Mouse (Mus musculus) adrenal gland, adult 8-10 months (tissue): ENCODE data around the gene Snai3. TPM values are rescaled to one million over a fixed set of nuclear protein-coding genes. Genes with fewer than 3 reads are reported as not detected.

Experiments used
- DNase-seq: peaks from one replicate; pipeline ENCODE4 v3.0.0; 2022
- total RNA-seq, 4 experiments: library from RNA; stranded (reverse); gene quantifications; 2 replicates each; pipeline ENCODE4 v1.2.4; 2022

Snai3 gene
- not detected for total RNA-seq

DNA sequence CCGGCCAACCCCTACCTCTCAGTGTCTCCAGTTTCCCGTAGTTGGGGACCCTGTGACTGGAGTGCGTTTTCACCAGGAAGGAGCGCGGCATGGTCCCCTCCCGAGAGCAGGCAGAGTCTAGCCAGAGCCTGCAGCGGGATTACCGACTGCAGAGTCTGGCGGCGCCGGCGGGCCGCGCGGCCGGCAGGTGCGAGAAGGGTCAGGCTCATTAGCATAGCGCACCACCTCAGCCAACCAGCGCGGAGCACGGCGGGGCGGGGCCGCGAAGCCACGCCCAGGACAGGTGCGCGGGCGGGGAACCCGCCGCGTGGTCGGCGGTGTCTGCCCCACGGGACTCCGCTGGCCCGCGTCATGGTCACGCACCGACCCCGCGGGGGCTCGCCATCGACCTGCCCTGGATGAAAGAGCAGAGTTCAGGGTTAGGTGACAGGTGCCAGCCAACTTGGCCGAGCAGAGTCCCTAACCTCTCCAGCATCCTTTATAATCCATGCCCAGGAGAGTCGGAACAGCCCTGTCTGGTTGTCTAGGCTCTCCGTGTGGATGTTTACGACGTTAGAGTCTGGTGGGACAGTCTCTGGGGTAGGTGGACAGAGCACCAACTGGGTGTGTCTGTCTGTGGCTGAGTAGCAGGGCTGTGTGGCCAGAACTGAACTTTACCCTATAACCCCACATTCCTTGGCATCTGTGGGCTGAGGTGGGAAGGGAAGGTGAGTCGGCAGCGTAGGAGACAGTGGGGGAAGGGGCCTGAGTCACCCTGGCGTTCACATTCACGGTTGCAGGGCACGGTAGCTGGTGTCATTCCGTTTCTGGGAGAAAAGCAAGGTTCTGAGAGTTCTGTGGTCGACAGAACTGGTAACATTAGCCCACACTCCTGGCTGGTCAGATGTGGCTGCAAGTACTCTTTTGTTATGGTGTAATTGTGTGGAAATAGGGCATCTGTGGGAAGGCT lies at the start of gene Snai3:
Gene Snai3 (minus strand): TSS at position 210 of the 949 bp plus-strand sequence.
- no peak for DNase-seq

GRCm38 (mm10) chr8:122500856-122501255 lies 40.3 kb upstream of the Snai3 start:
- DNase-seq, result peak; percentile 51

GRCm38 (mm10) chr8:122497912-122498311 lies 37.4 kb upstream of the Snai3 start:
- no peak for DNase-seq

- DNase-seq, result no peak
These were observed 36.6 kb upstream of the Snai3 start for GRCm38 (mm10) chr8:122497016-122497734.

- no peak for DNase-seq
These were observed 27.9 kb upstream of the Snai3 start for GRCm38 (mm10) chr8:122488387-122488786.

- DNase-seq, result no peak
These were observed 24.3 kb upstream of the Snai3 start for GRCm38 (mm10) chr8:122484831-122485230.

- DNase-seq, result no peak
These were observed 23.3 kb upstream of the Snai3 start for GRCm38 (mm10) chr8:122483877-122484276.

DNA sequence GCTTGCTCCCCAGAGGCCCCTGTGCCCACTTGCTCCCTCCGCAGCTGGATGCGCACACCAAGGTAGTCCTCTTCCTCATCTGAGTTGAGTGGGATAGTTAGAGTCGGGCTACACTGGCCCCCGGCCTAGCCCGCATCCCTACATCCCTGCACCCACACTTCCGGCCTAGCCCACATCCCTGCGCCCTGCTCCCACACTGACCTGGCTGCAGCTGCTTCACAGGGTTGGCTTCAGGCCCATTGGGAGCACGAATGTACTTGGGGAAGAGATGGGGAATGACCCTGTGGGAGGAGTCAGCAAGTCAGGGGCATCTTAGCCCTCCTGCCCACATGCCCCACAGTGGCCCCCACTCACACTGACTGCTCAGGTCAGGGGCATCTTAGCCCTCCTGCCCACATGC lies 21.9 kb upstream of the Snai3 start:
- DNase-seq, result no peak

- peak; percentile 81 for DNase-seq
These were observed 15.2 kb upstream of the Snai3 start, which contains the start of the genes Rnf166 and Ctu2 for GRCm38 (mm10) chr8:122475580-122476320. Gene Rnf166, minus strand, starts transcription at chr8:122476064. Gene Ctu2, plus strand, starts transcription at chr8:122476143.

DNA sequence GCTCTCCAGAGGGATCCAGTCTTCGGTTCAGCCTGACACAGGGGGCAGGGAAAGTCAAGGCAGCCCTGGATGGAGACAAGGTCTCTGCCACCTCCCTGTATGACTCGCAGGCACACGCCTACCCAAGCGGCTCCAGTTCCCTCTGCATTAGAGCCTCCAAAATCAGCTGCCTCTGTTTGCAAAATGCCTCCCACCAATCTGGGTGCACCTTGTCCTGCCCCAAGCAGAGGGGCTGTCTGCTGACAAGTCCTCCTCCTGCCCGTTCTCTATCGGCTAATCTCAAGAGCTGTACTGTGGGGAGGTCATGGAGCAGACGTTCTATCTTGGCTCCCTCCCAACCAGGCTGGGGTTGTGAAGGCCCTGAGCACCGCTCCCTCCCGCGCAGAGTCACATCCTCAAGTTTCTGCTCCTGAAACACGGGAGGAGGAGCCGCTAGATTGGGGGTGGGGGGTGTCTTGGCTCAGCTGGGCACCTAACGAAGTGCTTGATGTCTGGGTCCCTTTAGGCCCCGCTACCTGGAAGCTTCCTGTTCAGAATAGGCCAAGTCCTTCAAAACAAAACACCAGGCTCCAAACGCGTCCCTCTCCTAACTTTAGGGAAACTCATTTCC lies 14.5 kb upstream of the Snai3 start:
- peak; percentile 64 for DNase-seq

DNA sequence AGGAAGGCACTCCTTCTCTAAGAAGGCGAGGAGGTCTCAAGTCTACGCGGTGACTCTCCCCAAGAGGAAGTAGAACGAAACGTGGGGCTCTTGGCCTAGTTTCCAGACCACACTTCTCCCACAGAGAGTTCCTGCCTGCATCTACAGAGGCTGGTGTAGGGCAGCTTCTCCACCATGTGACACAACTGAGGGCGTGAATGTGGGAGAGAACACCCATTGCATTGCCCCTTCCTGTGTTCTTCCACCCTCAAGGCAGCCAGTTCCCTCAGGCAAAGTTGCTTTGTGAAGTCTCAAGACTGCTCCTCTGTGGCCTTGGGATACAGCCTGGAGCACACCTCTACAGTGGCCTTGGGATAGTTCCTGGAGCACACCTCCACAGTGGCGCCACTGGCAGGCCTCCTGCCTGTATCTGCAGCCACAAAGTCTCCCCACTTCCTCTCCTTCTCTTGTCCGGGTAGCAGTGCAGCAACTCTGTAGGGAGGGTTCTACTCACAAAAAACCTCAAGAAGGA lies 13.4 kb upstream of the Snai3 start:
- DNase-seq, result no peak

GRCm38 (mm10) chr8:122470691-122471090 lies 10.2 kb upstream of the Snai3 start:
- DNase-seq, result no peak

- no peak for DNase-seq
These were observed 9.4 kb upstream of the Snai3 start for GRCm38 (mm10) chr8:122469965-122470364.

DNA sequence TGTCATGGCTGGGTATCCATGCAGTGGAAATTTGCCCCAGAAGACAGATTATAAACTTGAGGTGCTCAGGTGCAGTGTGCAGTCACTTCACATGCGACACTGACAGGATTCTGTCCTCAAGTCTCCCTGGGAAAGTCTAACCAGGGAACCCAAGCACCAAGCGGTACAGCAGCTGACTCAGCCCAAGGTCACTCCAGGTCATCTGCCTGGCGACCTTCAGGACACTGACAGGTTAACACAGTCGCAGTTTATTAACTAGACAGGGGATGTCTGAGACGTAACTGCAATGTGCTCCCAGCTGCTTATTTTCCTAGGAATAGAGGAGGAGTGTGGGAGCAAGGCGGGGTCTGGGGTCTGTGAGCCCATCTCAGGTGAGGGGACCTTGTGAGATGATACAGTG lies 8.9 kb upstream of the Snai3 start:
- DNase-seq, result no peak

DNA sequence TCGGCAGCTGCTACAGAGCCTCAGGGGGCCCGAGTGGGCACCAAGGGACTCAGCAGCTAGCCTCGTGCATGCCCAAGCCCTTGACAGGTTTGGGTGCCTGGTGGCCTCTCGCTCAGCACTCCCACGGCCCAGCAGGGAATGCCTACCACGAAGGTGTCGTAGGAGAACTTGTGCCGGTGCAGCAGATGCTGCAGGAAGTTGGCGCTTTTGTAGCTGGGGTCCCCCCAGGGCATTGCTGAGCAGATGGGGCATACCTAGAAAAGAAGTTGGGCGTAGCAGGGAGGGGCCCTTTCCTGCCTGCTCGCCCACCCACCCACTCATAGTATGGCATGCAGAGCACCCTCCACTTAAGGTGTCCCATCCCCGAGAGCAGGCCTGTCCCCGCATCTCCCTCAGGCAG lies 7.3 kb upstream of the Snai3 start:
- no peak for DNase-seq

DNA sequence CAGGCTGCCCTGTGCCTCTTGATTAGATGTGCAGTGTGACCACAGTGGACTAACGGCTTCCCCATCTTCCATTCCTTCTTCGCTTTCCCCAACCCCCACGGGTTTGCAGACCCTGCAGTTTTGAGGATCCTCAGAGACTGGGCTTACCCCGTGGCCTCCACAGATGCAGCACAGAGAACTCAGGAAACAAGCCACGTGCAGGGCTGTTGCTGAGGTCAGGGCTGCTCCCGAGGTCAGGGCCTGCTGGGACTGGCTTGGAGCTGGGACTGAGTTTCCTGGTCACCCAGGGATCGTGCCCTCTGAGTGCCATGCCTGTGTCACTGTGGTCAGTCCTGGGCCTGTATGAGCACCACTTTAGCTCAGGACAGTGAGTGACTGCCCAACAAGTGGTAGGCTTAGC lies 4.5 kb upstream of the Snai3 start:
- peak; percentile 51 for DNase-seq

- no peak for DNase-seq
These were observed 3.4 kb upstream of the Snai3 start for GRCm38 (mm10) chr8:122463651-122464640.

DNA sequence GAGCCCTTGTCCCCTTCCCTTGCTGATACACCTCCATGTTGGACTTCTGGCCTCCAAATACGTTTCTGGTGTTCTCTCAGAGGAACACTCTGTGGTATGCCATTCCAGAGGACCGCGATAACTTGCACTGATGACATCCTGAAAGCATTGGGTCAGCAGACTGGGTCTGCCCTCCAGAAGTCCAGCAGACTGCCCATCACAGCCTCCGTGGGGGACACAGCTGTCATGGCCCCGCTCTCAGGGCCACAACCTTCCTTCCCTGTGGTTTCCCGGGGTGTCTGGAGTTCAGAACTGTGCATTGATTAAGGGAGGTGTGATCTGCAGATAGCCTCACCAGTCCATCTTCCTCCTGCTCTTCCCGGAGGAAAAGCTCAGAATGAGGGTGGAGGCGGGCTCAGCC lies 2.0 kb upstream of the Snai3 start:
- no peak for DNase-seq

- no peak for DNase-seq
These were observed 1.1 kb upstream of the Snai3 start for GRCm38 (mm10) chr8:122461473-122462148.

- DNase-seq, result no peak
These were observed 543 bp downstream of the Snai3 start for GRCm38 (mm10) chr8:122459990-122460389.
